8 mouse cellular contexts compared by ENCODE assay signal in genomic region chr12:70937571-70938384, GRCm38 (mm10). TPM values are rescaled to one million over a fixed set of nuclear protein-coding genes. Genes with fewer than 3 reads are reported as not detected.
DNase-seq lines count a peak whose midpoint lies in the region; ATAC-seq and TF ChIP-seq lines count a peak whose summit lies in the region.

Gene Actr10, plus strand, starts transcription at chr12:70937857.

- peak within 1 kb of the TSS; percentile 63 for H3ac ChIP-seq in myocyte (ENCODE audit: control insufficient read depth, insufficient read length)

- no peaks in the 10 kb centered on the region for H3K9me3 ChIP-seq in heart, embryonic 11.5 days (replicated peaks; ENCODE audit: control insufficient read depth, low read length)
- H3K9me3 ChIP-seq in kidney, embryonic 16.5 days (ENCODE audit: low read length): 0 out of 2 replicates have a peak, but pooled peaks cover 1% of the 10 kb centered on the region

- peak within 1 kb of the TSS; percentile 94 for H3K9ac ChIP-seq in heart, embryonic 11.5 days (ENCODE audit: low read depth, low read length)
- peak within 1 kb of the TSS; percentile 75 for H3K9ac ChIP-seq in kidney, embryonic 16.5 days (replicated peaks; ENCODE audit: low read length)
- peak within 1 kb of the TSS; percentile 97 for H3K9ac ChIP-seq in liver, adult 2 months (ENCODE audit: low read depth, low read length)

- peak within 1 kb of the TSS; percentile 93 for H3K27ac ChIP-seq in heart, embryonic 11.5 days (ENCODE audit: low read depth, low read length)
- peak within 1 kb of the TSS; percentile 92 for H3K27ac ChIP-seq in kidney, embryonic 16.5 days (ENCODE audit: low read length)
- H3K27ac ChIP-seq in liver, adult 2 months (replicated peaks; ENCODE audit: insufficient read depth, low read depth, low read length): peak within 1 kb of the TSS; percentile 78

- DNase-seq in B cell, adult 2 months: peak; percentile 97
- peak; percentile 96 for DNase-seq in brain, adult 2 months (ENCODE audit: low read depth, low spot score)
- peak; percentile 64 for DNase-seq in liver, adult 2 months (ENCODE audit: extremely low read depth, low read depth, low spot score)
- DNase-seq in splenic B cell, adult 2 months (ENCODE audit: low read depth, low spot score): peak; percentile 94

- peak; percentile 65 for TF ChIP-seq POLR2A in liver, adult 2 months (IDR thresholded peaks at IDR 0.05; ENCODE audit: extremely low read depth, insufficient read depth, low read length)
- peak; percentile 72 for TF ChIP-seq POLR2A in myocyte (IDR thresholded peaks at IDR 0.05; ENCODE audit: insufficient read length, low read depth)

- H3K27me3 ChIP-seq in heart, embryonic 11.5 days (ENCODE audit: control insufficient read depth, insufficient read depth, low read length): no peaks in the 10 kb centered on the region
- H3K27me3 ChIP-seq in kidney, embryonic 16.5 days (ENCODE audit: insufficient read depth, low read length): no peaks in the 10 kb centered on the region
- no peaks in the 10 kb centered on the region for H3K27me3 ChIP-seq in liver, adult 2 months (ENCODE audit: control insufficient read depth, insufficient read depth, low read length)
- H3K27me3 ChIP-seq in myocyte (ENCODE audit: control insufficient read depth, insufficient read depth, insufficient read length): no peaks in the 10 kb centered on the region
- no peaks in the 10 kb centered on the region for H3K27me3 ChIP-seq in splenic B cell, adult 2 months (ENCODE audit: control insufficient read depth, insufficient read depth, low read length, poor library complexity, severe bottlenecking)

- peak within 1 kb of the TSS; percentile 80 for H3K4me2 ChIP-seq in heart, embryonic 11.5 days
- H3K4me2 ChIP-seq in kidney, embryonic 16.5 days (replicated peaks; ENCODE audit: low read depth, low read length): peak within 1 kb of the TSS; percentile 82
- peak within 1 kb of the TSS; percentile 91 for H3K4me2 ChIP-seq in myocyte (ENCODE audit: low read depth)

- peak within 1 kb of the TSS; percentile 95 for H3K4me3 ChIP-seq in heart, embryonic 11.5 days (ENCODE audit: low read depth, low read length)
- peak within 1 kb of the TSS; percentile 67 for H3K4me3 ChIP-seq in kidney, embryonic 16.5 days (ENCODE audit: low read length)
- peak within 1 kb of the TSS; percentile 95 for H3K4me3 ChIP-seq in liver, adult 2 months (ENCODE audit: insufficient read depth, low read depth, low read length)
- peak within 1 kb of the TSS; percentile 76 for H3K4me3 ChIP-seq in myocyte

- peaks cover 8% of the 10 kb centered on the region for H3K79me2 ChIP-seq in liver, adult 2 months (ENCODE audit: control insufficient read depth, insufficient read depth, low read length)
- peaks cover 26% of the 10 kb centered on the region for H3K79me2 ChIP-seq in myocyte (ENCODE audit: control insufficient read depth, insufficient read depth)

- H3K4me1 ChIP-seq in heart, embryonic 11.5 days (ENCODE audit: control insufficient read depth, insufficient read depth, low read length): peaks cover 2% of the 10 kb centered on the region; the same call in 1 of the 2 replicates
- H3K4me1 ChIP-seq in kidney, embryonic 16.5 days (ENCODE audit: insufficient read depth, low read length): peaks cover 4% of the 10 kb centered on the region; the same call in 1 of the 2 replicates
- peaks cover 2% of the 10 kb centered on the region; the same call in 1 of the 2 replicates for H3K4me1 ChIP-seq in liver, adult 2 months (ENCODE audit: control insufficient read depth, insufficient read depth, low read length)

- peaks cover 5% of the 10 kb centered on the region for H3K36me3 ChIP-seq in heart, embryonic 11.5 days (ENCODE audit: control insufficient read depth, insufficient read depth, low read length)
- peaks cover 13% of the 10 kb centered on the region for H3K36me3 ChIP-seq in kidney, embryonic 16.5 days (ENCODE audit: insufficient read depth, low read length)
- peaks cover 5% of the 10 kb centered on the region; the same call in 1 of the 2 replicates for H3K36me3 ChIP-seq in liver, adult 2 months (ENCODE audit: control insufficient read depth, insufficient read depth, low read length)
- peaks cover 13% of the 10 kb centered on the region for H3K36me3 ChIP-seq in myocyte (ENCODE audit: control insufficient read depth, insufficient read depth)
- peaks cover 5% of the 10 kb centered on the region; the same call in 1 of the 2 replicates for H3K36me3 ChIP-seq in splenic B cell, adult 2 months (ENCODE audit: control insufficient read depth, insufficient read depth, low read length, poor library complexity, severe bottlenecking)

- no peak for TF ChIP-seq CTCF in liver, adult 2 months (IDR thresholded peaks at IDR 0.05; ENCODE audit: low read depth, low read length)

- WGBS in heart, embryonic 11.5 days (ENCODE audit: insufficient replicate concordance): under 1% methylated on average over 59 of the region's 59 CpGs
- under 1% methylated on average over 59 of the region's 59 CpGs for WGBS in kidney, embryonic 16.5 days
- WGBS in liver, adult 2 months: under 1% methylated on average over 59 of the region's 59 CpGs

- peak; percentile 90 for ATAC-seq in erythroblast, adult 5-6 weeks (replicated peaks; ENCODE audit: low FRiP score, poor library complexity, severe bottlenecking)
- peak; percentile 95 for ATAC-seq in heart, embryonic 11.5 days (replicated peaks; ENCODE audit: insufficient number of reproducible peaks, low FRiP score, low TSS enrichment)
- ATAC-seq in kidney, embryonic 16.5 days (ENCODE audit: low FRiP score, low TSS enrichment): peak; percentile 97

TF ChIP-seq in myocyte, 11 proteins besides CTCF, POLR2A, EP300 and RAD21:
- TF ChIP-seq TCF3 (IDR thresholded peaks at IDR 0.05; ENCODE audit: insufficient read length, low read depth) (no peak), MYOG (IDR thresholded peaks at IDR 0.05; ENCODE audit: control insufficient read depth in 1 of 3, insufficient read depth in 1 of 3, insufficient read length in 2 of 3, low read depth in 2 of 3) (no peak), POLR2AphosphoS2 (IDR thresholded peaks at IDR 0.05; ENCODE audit: insufficient read length, low read depth) (peak; percentile 62), REST (IDR thresholded peaks at IDR 0.05; ENCODE audit: insufficient read depth, insufficient read length) (no peak), CEBPB (IDR thresholded peaks at IDR 0.05; ENCODE audit: insufficient read depth, poor library complexity, severe bottlenecking) (no peak), SRF (IDR thresholded peaks at IDR 0.05; ENCODE audit: control insufficient read depth, insufficient read length, low read depth) (no peak), TCF12 (IDR thresholded peaks at IDR 0.05; ENCODE audit: insufficient read depth, poor library complexity, severe bottlenecking) (no peak), MYOD1 (IDR thresholded peaks at IDR 0.05; ENCODE audit: control insufficient read depth in 1 of 3, insufficient read length in 2 of 3, low read depth in 2 of 3) (no peak), USF1 (IDR thresholded peaks at IDR 0.05; ENCODE audit: low read depth) (no peak), MAX (IDR thresholded peaks at IDR 0.05; ENCODE audit: low read depth) (peak; percentile 53), E2F4 (IDR thresholded peaks at IDR 0.05; ENCODE audit: insufficient read depth) (no peak)

RNA-seq across cellular contexts. Expression of gene Actr10, which starts in this region (rescaled TPM):
- total RNA-seq in erythroblast, adult 5-6 weeks (2015; ENCODE audit: low replicate concordance): 40.3 and 76.7 TPM in 2 replicates
- 29.5 and 39.3 TPM in 2 replicates for total RNA-seq in erythroblast, adult 5-6 weeks (2017; ENCODE audit: low replicate concordance)
- polyA plus RNA-seq in heart, embryonic 11.5 days (2014; fragmentation: Nextera tagmentation; extraction: Ambion mirVana): 201 and 216 TPM in 2 replicates
- polyA plus RNA-seq in kidney, embryonic 16.5 days (2015; fragmentation: Nextera tagmentation; extraction: Ambion mirVana): 231 and 240 TPM in 2 replicates
- 26.8 and 31.0 TPM in 2 replicates for total RNA-seq in liver, adult 2 months (2014; rRNA removed)
- 17.3 and 19.2 TPM in 2 replicates for polyA plus RNA-seq in liver, adult 2 months (2012; rRNA removed)
- 123 TPM for polyA plus RNA-seq in myocyte (2012; fragmentation: generic; extraction: Trizol)

Comparison
In these comparisons a context has a peak if more than half of its experiments do, and no peak if none do; other contexts are left out.
1. Peak in every context shown above with its lines: DNase-seq, ATAC-seq, H3K4me3 ChIP-seq and H3K27ac ChIP-seq.